Mouse (Mus musculus) intestine, embryonic 16.5 days (tissue): Measurements from ENCODE around the gene Tgfb3. TPM values are rescaled to one million over a fixed set of nuclear protein-coding genes. Genes with fewer than 3 reads are reported as not detected.
A peak's percentile ranks its signal among the peaks of the same experiment; 100 is the strongest.

Experiments
- ATAC-seq: fragments of 200-750 bp; cut with Nextera tagmentation; 2 replicates; pipeline ENCODE4 v1.8.0; 2017; ENCODE audit warnings: moderate TSS enrichment, moderate library complexity
- H3K27ac ChIP-seq: fragments of 300-500 bp; sonication (generic); 2 replicates; pipeline ENCODE4 v1.5.1; 2014; ENCODE audit warnings: mild to moderate bottlenecking, low read length
- H3K27me3 ChIP-seq: fragments of 300-500 bp; sonication (generic); replicated peaks from 2 replicates; pipeline ENCODE4 v1.6.1; 2014; ENCODE audit warnings: low read length, control low read depth, mixed read lengths; ENCODE audit not compliant: control insufficient read depth, insufficient read depth
- H3K36me3 ChIP-seq: fragments of 300-500 bp; sonication (generic); 2 replicates; pipeline ENCODE4 v1.6.1; 2014; ENCODE audit warnings: low read length, control low read depth; ENCODE audit not compliant: control insufficient read depth, insufficient read depth
- H3K4me1 ChIP-seq: fragments of 300-500 bp; sonication (generic); 2 replicates; pipeline ENCODE4 v1.6.1; 2014; ENCODE audit warnings: low read length, control low read depth, mixed read lengths; ENCODE audit not compliant: control insufficient read depth, insufficient read depth
- H3K4me2 ChIP-seq: fragments of 300-500 bp; sonication (generic); 2 replicates; pipeline ENCODE4 v1.6.1; 2014; ENCODE audit warnings: low read depth, low read length, control low read depth
- H3K4me3 ChIP-seq: fragments of 300-500 bp; sonication (generic); 2 replicates; pipeline ENCODE4 v1.5.1; 2014; ENCODE audit warnings: mild to moderate bottlenecking, low read length
- H3K9ac ChIP-seq: fragments of 300-500 bp; sonication (generic); 2 replicates; pipeline ENCODE4 v1.6.1; 2014; ENCODE audit warnings: low read depth, low read length
- H3K9me3 ChIP-seq: fragments of 300-500 bp; sonication (generic); 2 replicates; pipeline ENCODE4 v1.6.1; 2016; ENCODE audit warnings: low read length, control low read depth; ENCODE audit not compliant: control insufficient read depth
- WGBS: fragments of 180-500 bp; shearing (Covaris S2); extraction: QIAGEN DNeasy Blood & Tissue Kit; methylation state at CpG from one replicate; pipeline ENCODE4 v1.1.7; 2014; 5-methylcytosine and 5-hydroxymethylcytosine counted together
- polyA plus RNA-seq: library from polyadenylated mRNA; unstranded; fragments of >200 nt; fragmentation: Nextera tagmentation; extraction: Ambion mirVana; gene quantifications from 2 replicates; pipeline ENCODE4 v1.2.1, GENCODE M21; 2015

The Tgfb3 gene
- polyA plus RNA-seq, 1 experiment from 2014 or later = 20.6 TPM

GRCm38 (mm10) chr12:86027747-86028146 lies 51.1 kb downstream of the Tgfb3 start:
- ATAC-seq = no peak
- 90% methylated on average over 1 of the region's 1 CpGs for WGBS
- no peak overlapping the region for H3K4me2 ChIP-seq
- H3K27me3 ChIP-seq = no peaks in the 10 kb centered on the region
- no peaks in the 10 kb centered on the region for H3K36me3 ChIP-seq
- no peak overlapping the region for H3K27ac ChIP-seq
- no peak overlapping the region for H3K9ac ChIP-seq
- H3K9me3 ChIP-seq = no peaks in the 10 kb centered on the region
- no peak overlapping the region for H3K4me3 ChIP-seq
- peaks cover 6% of the 10 kb centered on the region for H3K4me1 ChIP-seq

GRCm38 (mm10) chr12:86027000-86027399 lies 51.8 kb downstream of the Tgfb3 start:
- H3K4me3 ChIP-seq = no peak overlapping the region
- H3K27me3 ChIP-seq = no peaks in the 10 kb centered on the region
- no peak overlapping the region for H3K4me2 ChIP-seq
- no peaks in the 10 kb centered on the region for H3K36me3 ChIP-seq
- H3K9ac ChIP-seq = no peak overlapping the region
- WGBS = 59% methylated on average over 5 of the region's 5 CpGs
- no peaks in the 10 kb centered on the region for H3K9me3 ChIP-seq
- no peak for ATAC-seq
- no peak overlapping the region for H3K27ac ChIP-seq
- H3K4me1 ChIP-seq = peaks cover 13% of the 10 kb centered on the region

GRCm38 (mm10) chr12:86025480-86025879 lies 53.4 kb downstream of the Tgfb3 start:
- Histone ChIP-seq H3K9me3 (no peaks in the 10 kb centered on the region), H3K9ac (no peak overlapping the region), H3K36me3 (no peaks in the 10 kb centered on the region), H3K27me3 (no peaks in the 10 kb centered on the region), H3K4me1 (peaks cover 13% of the 10 kb centered on the region), H3K27ac (no peak overlapping the region), H3K4me2 (no peak overlapping the region), H3K4me3 (no peak overlapping the region)
- no peak for ATAC-seq
- 90% methylated on average over 6 of the region's 6 CpGs for WGBS

GRCm38 (mm10) chr12:86024426-86024825 lies 54.4 kb downstream of the Tgfb3 start:
- Histone ChIP-seq H3K4me3 (no peak overlapping the region), H3K27me3 (no peaks in the 10 kb centered on the region), H3K36me3 (no peaks in the 10 kb centered on the region), H3K4me2 (no peak overlapping the region), H3K27ac (no peak overlapping the region), H3K4me1 (peaks cover 13% of the 10 kb centered on the region), H3K9me3 (no peaks in the 10 kb centered on the region), H3K9ac (no peak overlapping the region)
- no peak for ATAC-seq
- 59% methylated on average over 4 of the region's 4 CpGs for WGBS

GRCm38 (mm10) chr12:86023081-86023871 lies 55.6 kb downstream of the Tgfb3 start:
- H3K36me3 ChIP-seq = no peaks in the 10 kb centered on the region
- no peak overlapping the region for H3K27ac ChIP-seq
- no peaks in the 10 kb centered on the region for H3K27me3 ChIP-seq
- no peaks in the 10 kb centered on the region for H3K9me3 ChIP-seq
- no peak overlapping the region for H3K9ac ChIP-seq
- ATAC-seq = peak; percentile 31; the same call in 1 of the 2 replicates
- no peak overlapping the region for H3K4me2 ChIP-seq
- 61% methylated on average over 4 of the region's 4 CpGs for WGBS
- H3K4me1 ChIP-seq = peaks cover 13% of the 10 kb centered on the region
- no peak overlapping the region for H3K4me3 ChIP-seq

GRCm38 (mm10) chr12:86022282-86022984 lies 56.4 kb downstream of the Tgfb3 start:
- WGBS = 56% methylated on average over 9 of the region's 9 CpGs
- ATAC-seq = no peak

GRCm38 (mm10) chr12:86021583-86021982 lies 57.3 kb downstream of the Tgfb3 start:
- 66% methylated on average over 6 of the region's 6 CpGs for WGBS
- Histone ChIP-seq H3K36me3 (no peaks in the 10 kb centered on the region), H3K9ac (no peak overlapping the region), H3K4me3 (no peak overlapping the region), H3K4me2 (no peak overlapping the region), H3K4me1 (peaks cover 13% of the 10 kb centered on the region), H3K27me3 (no peaks in the 10 kb centered on the region), H3K9me3 (no peaks in the 10 kb centered on the region), H3K27ac (no peak overlapping the region)
- ATAC-seq = no peak

More at GRCm38 (mm10) chr12:86022282-86022984, 56.4 kb downstream of the Tgfb3 start:
- H3K9me3 ChIP-seq = no peaks in the 10 kb centered on the region
- no peaks in the 10 kb centered on the region for H3K36me3 ChIP-seq
- peaks cover 13% of the 10 kb centered on the region for H3K4me1 ChIP-seq
- no peak overlapping the region for H3K4me3 ChIP-seq
- H3K4me2 ChIP-seq = no peak overlapping the region
- H3K27me3 ChIP-seq = no peaks in the 10 kb centered on the region
- no peak overlapping the region for H3K9ac ChIP-seq
- 0 out of 2 replicates have a peak overlapping the region, but pooled peaks have one; percentile 2 for H3K27ac ChIP-seq

- H3K4me2 ChIP-seq = no peak overlapping the region
- WGBS = 66% methylated on average over 5 of the region's 5 CpGs
- H3K27ac ChIP-seq = no peak overlapping the region
- no peak overlapping the region for H3K9ac ChIP-seq
- H3K9me3 ChIP-seq = no peaks in the 10 kb centered on the region
- ATAC-seq = no peak
- peaks cover 2% of the 10 kb centered on the region for H3K4me1 ChIP-seq
- no peaks in the 10 kb centered on the region for H3K27me3 ChIP-seq
- no peaks in the 10 kb centered on the region for H3K36me3 ChIP-seq
- H3K4me3 ChIP-seq = no peak overlapping the region
Measured at GRCm38 (mm10) chr12:86017360-86017759, 61.5 kb downstream of the Tgfb3 start.

- H3K9ac ChIP-seq = no peak overlapping the region
- H3K4me2 ChIP-seq = no peak overlapping the region
- H3K4me3 ChIP-seq = no peak overlapping the region
- H3K27ac ChIP-seq = no peak overlapping the region
- WGBS = 83% methylated on average over 2 of the region's 2 CpGs
- H3K9me3 ChIP-seq = no peaks in the 10 kb centered on the region
- no peaks in the 10 kb centered on the region for H3K4me1 ChIP-seq
- ATAC-seq = no peak
- H3K27me3 ChIP-seq = no peaks in the 10 kb centered on the region
- no peaks in the 10 kb centered on the region for H3K36me3 ChIP-seq
Measured at GRCm38 (mm10) chr12:86015114-86015513, 63.7 kb downstream of the Tgfb3 start.
